13 mouse cellular contexts compared by ENCODE assay signal in the genomic region with DNA sequence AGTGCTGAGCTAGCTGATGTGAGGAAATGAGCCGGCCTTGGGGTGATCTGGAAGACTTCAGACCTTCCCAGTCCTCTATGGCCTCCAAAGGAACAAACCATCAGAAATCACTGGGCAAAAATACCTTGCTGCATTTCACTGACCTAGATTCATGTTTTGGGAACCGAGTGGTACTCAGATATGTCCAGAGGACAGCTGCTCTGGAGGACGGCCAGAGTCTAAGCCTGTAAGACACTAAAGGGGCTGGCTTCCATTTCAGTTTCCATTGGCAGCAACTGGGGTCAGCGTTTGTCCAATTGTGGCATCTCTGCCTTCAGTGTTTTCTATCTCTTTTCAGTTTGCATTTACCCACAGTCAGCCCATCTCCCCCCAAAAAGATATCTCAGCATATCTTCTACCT. TPM values are rescaled to one million over a fixed set of nuclear protein-coding genes. Genes with fewer than 3 reads are reported as not detected.
DNase-seq lines count a peak whose midpoint lies in the region; TF ChIP-seq lines count a peak whose summit lies in the region.
"Had no signal": no experiment of that assay in that cellular context is flagged by ENCODE, and none has a peak within 500 bp of the region (broad histone marks: within the 10 kb centered on the region; RNA-seq: fewer than 3 reads in every experiment).

No protein-coding gene starts in this region.

- DNase-seq in cerebellum, adult 18-20 months, result peak; percentile 7
- DNase-seq in cerebellum, adult 9-11 months, result no peak
- DNase-seq in layer of hippocampus, adult 2 months (ENCODE audit: low spot score in 2 of 2), result no peak
- no peak for DNase-seq in layer of hippocampus, postnatal 25 days (ENCODE audit: extremely low spot score in 1 of 2, low spot score in 1 of 2)
- peak; percentile 86 for DNase-seq in gastrocnemius, postnatal 14 days
- DNase-seq in heart, postnatal 14 days, result peak; percentile 59 to 72
- no peak for DNase-seq in right cerebral cortex, adult 2 months (ENCODE audit: low spot score in 2 of 2)
- no peak for DNase-seq in urinary bladder, postnatal 14 days (ENCODE audit: low spot score)
- DNase-seq: adrenal gland, postnatal 14 days; lung, embryonic 14.5 days had no signal

- intact Hi-C loops in gastrocnemius, postnatal 14 days (cut with DNase I; ENCODE audit: low total_unique reads), result no loop called here
- intact Hi-C loops in heart, postnatal 14 days (cut with DNase I), result no loop called here

- peak overlapping the region; percentile 18; the same call in 1 of the 2 replicates for H3K27ac ChIP-seq in layer of hippocampus, adult 2 months
- H3K27ac ChIP-seq: embryonic facial prominence, embryonic 13.5 days; hindbrain, embryonic 10.5 days; kidney, embryonic 15.5 days had no signal

- no peak for TF ChIP-seq CTCF in layer of hippocampus, adult 2 months (conservative IDR thresholded peaks at IDR 0.05)

- no peak overlapping the region for H3K4me3 ChIP-seq in layer of hippocampus, adult 2 months
- H3K4me3 ChIP-seq: embryonic facial prominence, embryonic 13.5 days; hindbrain, embryonic 10.5 days; kidney, embryonic 15.5 days had no signal

RNA-seq across cellular contexts. Expression of a gene that starts 48.5 kb away (rescaled TPM):
- 10 to 100 TPM; 11.1 to 12.7 TPM for total RNA-seq in layer of hippocampus, adult 2 months (2021)
- 10 to 100 TPM; 12.7 TPM for total RNA-seq in layer of hippocampus, postnatal 25 days (2021)
- 10 to 100 TPM; 13.6 to 14.0 TPM for total RNA-seq in gastrocnemius, postnatal 14 days (2021)
- 10 to 100 TPM; 20.8 to 22.1 TPM for total RNA-seq in heart, postnatal 14 days (2021)

Comparison
In these comparisons a context has a peak if more than half of its experiments do, and no peak if none do; other contexts are left out.
1. DNase-seq: peak in cerebellum, adult 18-20 months (2 of 2), gastrocnemius, postnatal 14 days (single experiment) and heart, postnatal 14 days (2 of 2); none in cerebellum, adult 9-11 months (single experiment), layer of hippocampus, adult 2 months (0 of 2), layer of hippocampus, postnatal 25 days (0 of 2), right cerebral cortex, adult 2 months (0 of 2) and urinary bladder, postnatal 14 days (single experiment).